Mouse (Mus musculus) megakaryocyte, embryonic 14.5 days (primary cell): ENCODE data around the gene Hpcal4.

Experiments used
- FLI1 ChIP-seq: IDR thresholded peaks from 2 replicates; pipeline ENCODE4 v1.6.1; 2012; ENCODE audit warnings: low read length, inconsistent platforms, mixed read lengths
- GATA1 ChIP-seq: IDR thresholded peaks from 3 replicates; pipeline ENCODE4 v1.6.1; 2012; ENCODE audit warnings: mixed read lengths, low read length, inconsistent platforms, borderline replicate concordance

GRCm38 (mm10) chr4:123155427-123155826 is 27.6 kb upstream of the Hpcal4 start:
- no peak for TF ChIP-seq GATA1
- no peak for TF ChIP-seq FLI1
